Mouse (Mus musculus) MEL (cell line): Measurements from ENCODE around the gene 4930548H24Rik. TPM values are rescaled to one million over a fixed set of nuclear protein-coding genes. Genes with fewer than 3 reads are reported as not detected.
"Not testable (repeated sequence)": the region's sequence is repeated elsewhere in the genome, so short reads cannot be mapped to it uniquely, and the experiment has no call there.

Experiments used
- DNase-seq: peaks from one replicate; pipeline ENCODE4 v3.0.0; 2011; ENCODE audit warnings: low read depth, low spot score
- H3K27ac ChIP-seq: 2 replicates; pipeline ENCODE4 v1.5.1; 2012; ENCODE audit warnings: low read depth, mild to moderate bottlenecking, control low read depth, low read length, moderate library complexity; ENCODE audit not compliant: control insufficient read depth
- H3K27me3 ChIP-seq, 2 experiments: fragments of 150-350 bp in 1 of 2; sonication (generic) in 1 of 2; 2 replicates each; pipeline ENCODE4 v1.6.1; 2012; ENCODE audit warnings: low read length in 2 of 2, mild to moderate bottlenecking in 2 of 2, improper control_type of control experiment in 1 of 2, moderate library complexity in 1 of 2; ENCODE audit not compliant: insufficient read depth in 2 of 2, control insufficient read depth in 1 of 2
- H3K36me3 ChIP-seq, 2 experiments: 2 replicates each; pipeline ENCODE4 v1.6.1; 2012 to 2014; ENCODE audit warnings: low read length in 2 of 2, improper control_type of control experiment in 1 of 2, inconsistent platforms in 1 of 2, mild to moderate bottlenecking in 1 of 2; ENCODE audit not compliant: insufficient read depth in 2 of 2, control insufficient read depth in 1 of 2
- H3K4me1 ChIP-seq, 2 experiments: fragments of 150-350 bp in 1 of 2; sonication (generic) in 1 of 2; 2 replicates each; pipeline ENCODE4 v1.6.1; 2012; ENCODE audit warnings: low read length in 2 of 2, improper control_type of control experiment in 1 of 2, mild to moderate bottlenecking in 1 of 2; ENCODE audit not compliant: insufficient read depth in 2 of 2, control insufficient read depth in 1 of 2
- H3K4me3 ChIP-seq, 2 experiments: fragments of 150-350 bp in 1 of 2; sonication (generic) in 1 of 2; 2 replicates each; pipeline ENCODE4 v1.5.1; 2012; ENCODE audit warnings: low read depth in 2 of 2, low read length in 2 of 2, mild to moderate bottlenecking in 2 of 2, moderate library complexity in 2 of 2, control low read depth in 1 of 2, improper control_type of control experiment in 1 of 2; ENCODE audit not compliant: control insufficient read depth in 1 of 2, insufficient read depth in 1 of 2
- H3K79me2 ChIP-seq: 2 replicates; pipeline ENCODE4 v1.6.1; 2012; ENCODE audit warnings: mild to moderate bottlenecking, low read length, moderate library complexity; ENCODE audit not compliant: control insufficient read depth, poor library complexity, insufficient read depth
- H3K9ac ChIP-seq: 2 replicates; pipeline ENCODE4 v1.6.1; 2012; ENCODE audit warnings: low read depth, mild to moderate bottlenecking, control low read depth, low read length, moderate library complexity; ENCODE audit not compliant: control insufficient read depth, poor library complexity, severe bottlenecking
- H3K9me3 ChIP-seq: fragments of 150-350 bp; sonication (generic); replicated peaks from 2 replicates; pipeline ENCODE4 v1.6.1; 2012; ENCODE audit warnings: mild to moderate bottlenecking, low read length, improper control_type of control experiment, moderate library complexity; ENCODE audit not compliant: insufficient read depth
- BHLHE40 ChIP-seq: IDR thresholded peaks from 2 replicates; pipeline ENCODE4 v1.6.1; 2012; ENCODE audit warnings: low read depth, mild to moderate bottlenecking, inconsistent platforms, low read length, improper control_type of control experiment, borderline replicate concordance
- CHD1 ChIP-seq: IDR thresholded peaks from 2 replicates; pipeline ENCODE4 v1.6.1; 2012; ENCODE audit warnings: low read depth, mild to moderate bottlenecking, inconsistent platforms, low read length, improper control_type of control experiment
- CHD2 ChIP-seq: IDR thresholded peaks from 2 replicates; pipeline ENCODE4 v1.6.1; 2011; ENCODE audit warnings: low read length, improper control_type of control experiment
- E2F4 ChIP-seq: IDR thresholded peaks from 2 replicates; pipeline ENCODE4 v1.6.1; 2011; ENCODE audit warnings: low read depth, low read length, improper control_type of control experiment, borderline replicate concordance
- ELF1 ChIP-seq: IDR thresholded peaks from 2 replicates; pipeline ENCODE4 v1.6.1; 2014; ENCODE audit warnings: low read depth, mild to moderate bottlenecking, inconsistent platforms, low read length, improper control_type of control experiment, moderate library complexity
- EP300 ChIP-seq, 2 experiments: IDR thresholded peaks; 2 replicates each; pipeline ENCODE4 v1.6.1; 2011; ENCODE audit warnings: improper control_type of control experiment in 2 of 2, low read length in 2 of 2, low read depth in 1 of 2, mild to moderate bottlenecking in 1 of 2
- ETS1 ChIP-seq: IDR thresholded peaks from 2 replicates; pipeline ENCODE4 v1.6.1; 2012; ENCODE audit warnings: low read depth, mild to moderate bottlenecking, inconsistent platforms, low read length, improper control_type of control experiment, moderate library complexity
- GABPA ChIP-seq: IDR thresholded peaks from 2 replicates; pipeline ENCODE4 v1.6.1; 2012; ENCODE audit warnings: low read depth, mild to moderate bottlenecking, inconsistent platforms, low read length, improper control_type of control experiment, moderate library complexity
- GATA1 ChIP-seq: IDR thresholded peaks from 2 replicates; pipeline ENCODE4 v1.6.1; 2011; ENCODE audit warnings: low read depth, low read length, improper control_type of control experiment
- JUND ChIP-seq: IDR thresholded peaks from 2 replicates; pipeline ENCODE4 v1.6.1; 2011; ENCODE audit warnings: low read depth, mild to moderate bottlenecking, improper control_type of control experiment, low read length
- MAFK ChIP-seq: IDR thresholded peaks from 2 replicates; pipeline ENCODE4 v1.6.1; 2011; ENCODE audit warnings: low read depth, mild to moderate bottlenecking, low read length, improper control_type of control experiment, borderline replicate concordance
- MAX ChIP-seq: IDR thresholded peaks from 2 replicates; pipeline ENCODE4 v1.6.1; 2011; ENCODE audit warnings: low read length, improper control_type of control experiment
- MAZ ChIP-seq: IDR thresholded peaks from 2 replicates; pipeline ENCODE4 v1.6.1; 2012; ENCODE audit warnings: low read depth, mild to moderate bottlenecking, inconsistent platforms, low read length, improper control_type of control experiment
- NELFE ChIP-seq: IDR thresholded peaks from 2 replicates; pipeline ENCODE4 v1.6.1; 2011; ENCODE audit warnings: low read depth, low read length, improper control_type of control experiment
- POLR2AphosphoS5 ChIP-seq: IDR thresholded peaks from 2 replicates; pipeline ENCODE4 v1.6.1; 2012; ENCODE audit warnings: low read depth, borderline replicate concordance, mild to moderate bottlenecking, inconsistent platforms, low read length, moderate library complexity, mixed read lengths
- RAD21 ChIP-seq: IDR thresholded peaks from 2 replicates; pipeline ENCODE4 v1.6.1; 2011; ENCODE audit warnings: mild to moderate bottlenecking, low read depth, low read length, improper control_type of control experiment
- RCOR1 ChIP-seq: IDR thresholded peaks from 2 replicates; pipeline ENCODE4 v1.6.1; 2012; ENCODE audit warnings: low read depth, mild to moderate bottlenecking, inconsistent platforms, low read length, improper control_type of control experiment
- SMC3 ChIP-seq: IDR thresholded peaks from 2 replicates; pipeline ENCODE4 v1.6.1; 2011; ENCODE audit warnings: low read depth, low read length, improper control_type of control experiment
- TAL1 ChIP-seq: IDR thresholded peaks from 2 replicates; pipeline ENCODE4 v1.6.1; 2012; ENCODE audit warnings: mild to moderate bottlenecking, inconsistent platforms, low read length, moderate library complexity, mixed read lengths
- TBP ChIP-seq: IDR thresholded peaks from 2 replicates; pipeline ENCODE4 v1.8.0; 2011; ENCODE audit warnings: low read depth, low read length, improper control_type of control experiment
- UBTF ChIP-seq: IDR thresholded peaks from 2 replicates; pipeline ENCODE4 v1.6.1; 2012; ENCODE audit warnings: low read depth, mild to moderate bottlenecking, inconsistent platforms, low read length, improper control_type of control experiment, moderate library complexity, borderline replicate concordance; ENCODE audit not compliant: insufficient read depth
- USF2 ChIP-seq, 2 experiments: IDR thresholded peaks; 2 replicates each; pipeline ENCODE4 v1.6.1; 2011 to 2012; ENCODE audit warnings: improper control_type of control experiment in 2 of 2, low read length in 2 of 2, borderline replicate concordance in 1 of 2, inconsistent platforms in 1 of 2, low read depth in 1 of 2, mild to moderate bottlenecking in 1 of 2; ENCODE audit not compliant: insufficient read depth in 1 of 2
- ZNF384 ChIP-seq: IDR thresholded peaks from 2 replicates; pipeline ENCODE4 v1.6.1; 2012; ENCODE audit warnings: low read depth, mild to moderate bottlenecking, inconsistent platforms, low read length, improper control_type of control experiment
- polyA plus RNA-seq, 2 experiments: library from polyadenylated mRNA; stranded (reverse) in 1 of 2; unstranded in 1 of 2; fragments of >175 nt in 1 of 2; fragments of >200 nt in 1 of 2; gene quantifications; 2 replicates each; pipeline versions ENCODE4 v1.2.1 to v1.2.4; 2012; ENCODE audit warnings: low replicate concordance in 2 of 2, low read depth in 1 of 2; ENCODE audit not compliant: insufficient read length in 2 of 2, insufficient read depth in 1 of 2, missing spikeins in 1 of 2
- total RNA-seq: library from RNA; depleted of rRNA; stranded (reverse); fragments of 300-350 nt; gene quantifications from 2 replicates; pipeline ENCODE4 v1.2.3, GENCODE M21; 2012

4930548H24Rik gene
- total and polyA plus RNA-seq, 3 experiments, result 0.13 to 0.15 TPM; not detected in 1

GRCm38 (mm10) chr5:31526354-31527116, 41.0 kb downstream of the 4930548H24Rik start, which contains the start of gene Slc4a1ap (continued):
- TF ChIP-seq GATA1, result 0 out of 2 replicates have a peak, but pooled peaks have one; percentile 23
- TF ChIP-seq TBP, result peak; percentile 91
- TF ChIP-seq EP300 (IDR thresholded peaks at IDR 0.05; ENCODE audit: low read depth in 1 of 2, low read length in 2 of 2), result no peak
- TF ChIP-seq ETS1, result no peak
- TF ChIP-seq CHD1, result 0 out of 2 replicates have a peak, but pooled peaks have one; percentile 46
- no peak for TF ChIP-seq RAD21
- no peak for TF ChIP-seq TAL1
- no peak for TF ChIP-seq E2F4
- TF ChIP-seq USF2 (IDR thresholded peaks at IDR 0.05; ENCODE audit: borderline replicate concordance in 1 of 2, insufficient read depth in 1 of 2, low read depth in 1 of 2, low read length in 2 of 2), result no peak
- TF ChIP-seq ELF1, result peak; percentile 74
- no peak for TF ChIP-seq ZNF384
- TF ChIP-seq JUND, result peak; percentile 54; the same call in 1 of the 2 replicates
- no peak for TF ChIP-seq SMC3
- no peak for TF ChIP-seq MAFK
- peak; percentile 77 for TF ChIP-seq NELFE
- no peak for TF ChIP-seq GABPA
- TF ChIP-seq, all 39 proteins: peak for 16

GRCm38 (mm10) chr5:31527117-31527680, 41.7 kb downstream of the 4930548H24Rik start:
- Histone ChIP-seq H3K4me3 (peak overlapping the region; percentile 81 to 96), H3K9me3 (no peaks in the 10 kb centered on the region), H3K27me3 (no peaks in the 10 kb centered on the region), H3K79me2 (peaks cover 13% of the 10 kb centered on the region), H3K36me3 (peaks cover 5 to 19% of the 10 kb centered on the region in 2 experiments), H3K27ac (no peak overlapping the region), H3K9ac (peak overlapping the region; percentile 84), H3K4me1 (peaks cover 0 to 11% of the 10 kb centered on the region in 2 experiments; a peak in 3 of 4 replicates)
- no peak for TF ChIP-seq POLR2AphosphoS5
- TF ChIP-seq UBTF, result 0 out of 2 replicates have a peak, but pooled peaks have one; percentile 20
- TF ChIP-seq TBP, result no peak
- no peak for TF ChIP-seq RCOR1
- TF ChIP-seq USF2 (IDR thresholded peaks at IDR 0.05; ENCODE audit: borderline replicate concordance in 1 of 2, insufficient read depth in 1 of 2, low read depth in 1 of 2, low read length in 2 of 2), result no peak
- TF ChIP-seq CHD2, result no peak
- TF ChIP-seq MAX, result no peak
- TF ChIP-seq MAZ, result 0 out of 2 replicates have a peak, but pooled peaks have one; percentile 5
- peak; percentile 30; the same call in 1 of the 2 replicates for TF ChIP-seq BHLHE40
- no peak for DNase-seq

- H3K4me1 ChIP-seq, result peaks cover 0 to 11% of the 10 kb centered on the region in 2 experiments; a peak in 3 of 4 replicates
These were observed 42.2 kb downstream of the 4930548H24Rik start, which contains the start of gene Supt7l for GRCm38 (mm10) chr5:31527707-31528106. Gene Supt7l (minus strand): TSS chr5:31527807.

More at GRCm38 (mm10) chr5:31527707-31528106, 42.2 kb downstream of the 4930548H24Rik start, which contains the start of gene Supt7l:
- Histone ChIP-seq H3K36me3 (peaks cover 5 to 19% of the 10 kb centered on the region in 2 experiments), H3K4me3 (peak within 1 kb of the TSS; percentile 81 to 96), H3K9ac (peak within 1 kb of the TSS; percentile 84), H3K27ac (peak within 1 kb of the TSS; percentile 88), H3K79me2 (peaks cover 13% of the 10 kb centered on the region)
- not testable (repeated sequence) for H3K27me3 ChIP-seq, DNase-seq, H3K9me3 ChIP-seq
